Mouse (Mus musculus) heart, embryonic 14.5 days (tissue): ENCODE results near the gene Pglyrp1. TPM values are rescaled to one million over a fixed set of nuclear protein-coding genes. Genes with fewer than 3 reads are reported as not detected.

Source experiments
- ATAC-seq: fragments of 200-750 bp; cut with Nextera tagmentation; 2 replicates; pipeline ENCODE4 v1.8.0; 2017; ENCODE audit warnings: low read depth, moderate TSS enrichment; ENCODE audit not compliant: insufficient number of reproducible peaks, insufficient read depth, low FRiP score
- H3K27ac ChIP-seq, 2 experiments: fragments of 200-500 bp in 1 of 2; fragments of 300-500 bp in 1 of 2; sonication (generic) in 1 of 2; replicated peaks in 1 of 2; 2 replicates each; pipeline ENCODE4 v1.5.1; 2012 to 2014; ENCODE audit warnings: low read depth in 2 of 2, low read length in 2 of 2, control low read depth in 1 of 2, mild to moderate bottlenecking in 1 of 2, mixed read lengths in 1 of 2; ENCODE audit not compliant: control insufficient read depth in 1 of 2, insufficient read depth in 1 of 2
- H3K27me3 ChIP-seq: fragments of 300-500 bp; sonication (generic); 2 replicates; pipeline ENCODE4 v1.6.1; 2014; ENCODE audit warnings: mild to moderate bottlenecking, low read length, control low read depth; ENCODE audit not compliant: control insufficient read depth, insufficient read depth
- H3K36me3 ChIP-seq: fragments of 300-500 bp; sonication (generic); 2 replicates; pipeline ENCODE4 v1.6.1; 2014; ENCODE audit warnings: mild to moderate bottlenecking, control low read depth, low read length, mixed read lengths; ENCODE audit not compliant: control insufficient read depth, insufficient read depth
- H3K4me1 ChIP-seq, 2 experiments: fragments of 200-500 bp in 1 of 2; fragments of 300-500 bp in 1 of 2; sonication (generic) in 1 of 2; 2 replicates each; pipeline ENCODE4 v1.6.1; 2012 to 2014; ENCODE audit warnings: low read length in 2 of 2, control low read depth in 1 of 2, mixed read lengths in 1 of 2; ENCODE audit not compliant: control insufficient read depth in 2 of 2, insufficient read depth in 2 of 2
- H3K4me2 ChIP-seq: fragments of 300-500 bp; sonication (generic); 2 replicates; pipeline ENCODE4 v1.6.1; 2014; ENCODE audit warnings: mild to moderate bottlenecking, low read length
- H3K4me3 ChIP-seq, 2 experiments: fragments of 200-500 bp in 1 of 2; fragments of 300-500 bp in 1 of 2; sonication (generic) in 1 of 2; 2 replicates each; pipeline ENCODE4 v1.5.1; 2012 to 2014; ENCODE audit warnings: low read length in 2 of 2, mild to moderate bottlenecking in 2 of 2, control low read depth in 1 of 2, low read depth in 1 of 2, moderate library complexity in 1 of 2; ENCODE audit not compliant: control insufficient read depth in 1 of 2, insufficient read depth in 1 of 2
- H3K9ac ChIP-seq: fragments of 300-500 bp; sonication (generic); 2 replicates; pipeline ENCODE4 v1.6.1; 2014; ENCODE audit warnings: mild to moderate bottlenecking, low read length
- H3K9me3 ChIP-seq: fragments of 300-500 bp; sonication (generic); 2 replicates; pipeline ENCODE4 v1.6.1; 2016; ENCODE audit warnings: low read length, control low read depth; ENCODE audit not compliant: control insufficient read depth
- WGBS: fragments of 180-500 bp; shearing (Covaris S2); extraction: QIAGEN DNeasy Blood & Tissue Kit; methylation state at CpG from one replicate; pipeline ENCODE4 v1.1.7; 2014; 5-methylcytosine and 5-hydroxymethylcytosine counted together
- polyA plus RNA-seq: library from polyadenylated mRNA; unstranded; fragments of >200 nt; fragmentation: Nextera tagmentation; extraction: Ambion mirVana; gene quantifications from 2 replicates; pipeline ENCODE4 v1.2.1, GENCODE M21; 2014

Gene Pglyrp1
- polyA plus RNA-seq, 1 experiment from 2014 or later, result 1.8 TPM

GRCm38 (mm10) chr7:18840386-18841173 is 30.6 kb upstream of the Pglyrp1 start:
- 4% methylated on average over 13 of the region's 17 CpGs for WGBS
- peak overlapping the region; percentile 61 for H3K9ac ChIP-seq
- no peaks in the 10 kb centered on the region for H3K36me3 ChIP-seq
- peak; percentile 54; the same call in 1 of the 2 replicates for ATAC-seq
- no peaks in the 10 kb centered on the region for H3K9me3 ChIP-seq
- peak overlapping the region; percentile 55 for H3K4me2 ChIP-seq
- H3K27me3 ChIP-seq, result no peaks in the 10 kb centered on the region
- peak overlapping the region; percentile 43 to 55; a peak in 3 of 4 replicates for H3K27ac ChIP-seq
- H3K4me1 ChIP-seq, result peaks cover 2 to 3% of the 10 kb centered on the region in 2 experiments; a peak in 1 of 4 replicates
- peak overlapping the region; percentile 32 to 43 for H3K4me3 ChIP-seq

- H3K36me3 ChIP-seq, result no peaks in the 10 kb centered on the region
- peak overlapping the region; percentile 43; the same call in 1 of the 2 replicates for H3K9ac ChIP-seq
- no peak overlapping the region for H3K27ac ChIP-seq
- 0 out of 4 replicates have a peak overlapping the region, but pooled peaks of 1 of the 2 experiments have one; percentile 18 for H3K4me3 ChIP-seq
- no peak for ATAC-seq
- no peaks in the 10 kb centered on the region for H3K27me3 ChIP-seq
- peak overlapping the region; percentile 55 for H3K4me2 ChIP-seq
- H3K4me1 ChIP-seq, result peaks cover 2 to 3% of the 10 kb centered on the region in 2 experiments; a peak in 1 of 4 replicates
- WGBS, result 64% methylated on average over 1 of the region's 1 CpGs
- H3K9me3 ChIP-seq, result no peaks in the 10 kb centered on the region
These were observed 30.0 kb upstream of the Pglyrp1 start for GRCm38 (mm10) chr7:18841174-18841567.

- Histone ChIP-seq H3K27me3 (no peaks in the 10 kb centered on the region), H3K9ac (no peak overlapping the region), H3K4me2 (no peak overlapping the region), H3K36me3 (no peaks in the 10 kb centered on the region), H3K27ac (no peak overlapping the region), H3K4me3 (no peak overlapping the region), H3K9me3 (no peaks in the 10 kb centered on the region), H3K4me1 (peaks cover 2 to 3% of the 10 kb centered on the region in 2 experiments; a peak in 1 of 4 replicates)
- 27% methylated on average over 5 of the region's 5 CpGs for WGBS
- no peak for ATAC-seq
These were observed 26.3 kb upstream of the Pglyrp1 start for GRCm38 (mm10) chr7:18844811-18845210.

GRCm38 (mm10) chr7:18848395-18848794 is 22.7 kb upstream of the Pglyrp1 start:
- WGBS, result 85% methylated on average over 1 of the region's 1 CpGs
- H3K27me3 ChIP-seq, result no peaks in the 10 kb centered on the region
- no peak overlapping the region for H3K4me3 ChIP-seq
- no peaks in the 10 kb centered on the region for H3K9me3 ChIP-seq
- ATAC-seq, result no peak
- no peak overlapping the region for H3K27ac ChIP-seq
- no peak overlapping the region for H3K9ac ChIP-seq
- no peak overlapping the region for H3K4me2 ChIP-seq
- H3K4me1 ChIP-seq, result no peaks in the 10 kb centered on the region
- H3K36me3 ChIP-seq, result no peaks in the 10 kb centered on the region

GRCm38 (mm10) chr7:18858310-18858916 is 12.7 kb upstream of the Pglyrp1 start:
- 59% methylated on average over 5 of the region's 5 CpGs for WGBS
- H3K9me3 ChIP-seq, result no peaks in the 10 kb centered on the region
- peak; percentile 68; the same call in 1 of the 2 replicates for ATAC-seq

GRCm38 (mm10) chr7:18862801-18863200 is 8.3 kb upstream of the Pglyrp1 start:
- 76% methylated on average over 6 of the region's 6 CpGs for WGBS
- no peak overlapping the region for H3K4me2 ChIP-seq
- no peak overlapping the region for H3K9ac ChIP-seq
- no peak overlapping the region for H3K27ac ChIP-seq
- peaks cover 5% of the 10 kb centered on the region in 2 experiments; a peak in 3 of 4 replicates for H3K4me1 ChIP-seq
- H3K27me3 ChIP-seq, result no peaks in the 10 kb centered on the region
- H3K36me3 ChIP-seq, result no peaks in the 10 kb centered on the region
- no peaks in the 10 kb centered on the region for H3K9me3 ChIP-seq
- no peak overlapping the region for H3K4me3 ChIP-seq
- ATAC-seq, result no peak

More at GRCm38 (mm10) chr7:18858310-18858916, 12.7 kb upstream of the Pglyrp1 start:
- H3K27ac ChIP-seq, result peak overlapping the region; percentile 9 to 69
- H3K27me3 ChIP-seq, result no peaks in the 10 kb centered on the region
- no peak overlapping the region for H3K9ac ChIP-seq
- H3K36me3 ChIP-seq, result no peaks in the 10 kb centered on the region
- H3K4me1 ChIP-seq, result peaks cover 5% of the 10 kb centered on the region in 2 experiments; a peak in 3 of 4 replicates
- H3K4me2 ChIP-seq, result no peak overlapping the region
- no peak overlapping the region for H3K4me3 ChIP-seq

- 0 out of 2 replicates have a peak, but pooled peaks cover 3% of the 10 kb centered on the region for H3K9me3 ChIP-seq
These were observed 2.6 kb upstream of the Pglyrp1 start for GRCm38 (mm10) chr7:18868491-18868890.

More at GRCm38 (mm10) chr7:18868491-18868890, 2.6 kb upstream of the Pglyrp1 start:
- Histone ChIP-seq H3K36me3 (no peaks in the 10 kb centered on the region), H3K27me3 (0 out of 2 replicates have a peak, but pooled peaks cover 5% of the 10 kb centered on the region), H3K9ac (no peak overlapping the region), H3K27ac (no peak overlapping the region), H3K4me2 (no peak overlapping the region), H3K4me1 (no peaks in the 10 kb centered on the region), H3K4me3 (no peak overlapping the region)
- ATAC-seq, result no peak
- WGBS, result 83% methylated on average over 2 of the region's 2 CpGs
